Mouse (Mus musculus) limb, embryonic 12.5 days (tissue): Measurements from ENCODE around the gene Ube2c. TPM values are rescaled to one million over a fixed set of nuclear protein-coding genes. Genes with fewer than 3 reads are reported as not detected.

Experiments
- ATAC-seq: fragments of 200-750 bp; cut with Nextera tagmentation; 2 replicates; pipeline ENCODE4 v1.8.0; 2017; ENCODE audit warnings: low read depth, moderate TSS enrichment; ENCODE audit not compliant: insufficient number of reproducible peaks, insufficient read depth, low FRiP score, low TSS enrichment
- H3K27ac ChIP-seq: fragments of 300-500 bp; sonication (generic); 2 replicates; pipeline ENCODE4 v1.5.1; 2016; ENCODE audit warnings: mild to moderate bottlenecking, moderate library complexity
- H3K27me3 ChIP-seq: fragments of 300-500 bp; sonication (generic); 2 replicates; pipeline ENCODE4 v1.6.1; 2016; ENCODE audit warnings: mild to moderate bottlenecking, moderate library complexity
- H3K36me3 ChIP-seq: fragments of 300-500 bp; sonication (generic); 2 replicates; pipeline ENCODE4 v1.6.1; 2016; ENCODE audit warnings: mild to moderate bottlenecking, moderate library complexity
- H3K4me1 ChIP-seq: fragments of 300-500 bp; sonication (generic); replicated peaks from 2 replicates; pipeline ENCODE4 v1.6.1; 2016
- H3K4me2 ChIP-seq: fragments of 300-500 bp; sonication (generic); 2 replicates; pipeline ENCODE4 v1.6.1; 2016; ENCODE audit warnings: mild to moderate bottlenecking, moderate library complexity
- H3K4me3 ChIP-seq: fragments of 300-500 bp; sonication (generic); replicated peaks from 2 replicates; pipeline ENCODE4 v1.5.1; 2016; ENCODE audit warnings: mild to moderate bottlenecking
- H3K9ac ChIP-seq: fragments of 300-500 bp; sonication (generic); replicated peaks from 2 replicates; pipeline ENCODE4 v1.6.1; 2016; ENCODE audit warnings: mild to moderate bottlenecking, moderate library complexity
- H3K9me3 ChIP-seq: fragments of 300-500 bp; sonication (generic); 2 replicates; pipeline ENCODE4 v1.6.1; 2016; ENCODE audit warnings: mild to moderate bottlenecking, moderate library complexity
- WGBS: fragments of 180-500 bp; shearing (Covaris S2); methylation state at CpG from one replicate; pipeline ENCODE4 v1.1.7; 2016; 5-methylcytosine and 5-hydroxymethylcytosine counted together
- polyA plus RNA-seq: library from polyadenylated mRNA; unstranded; fragments of >200 nt; fragmentation: Nextera tagmentation; extraction: Ambion mirVana; gene quantifications from 2 replicates; pipeline ENCODE4 v1.2.1, GENCODE M21; 2016

Ube2c gene
- polyA plus RNA-seq, 1 experiment from 2014 or later: 599 TPM

DNA sequence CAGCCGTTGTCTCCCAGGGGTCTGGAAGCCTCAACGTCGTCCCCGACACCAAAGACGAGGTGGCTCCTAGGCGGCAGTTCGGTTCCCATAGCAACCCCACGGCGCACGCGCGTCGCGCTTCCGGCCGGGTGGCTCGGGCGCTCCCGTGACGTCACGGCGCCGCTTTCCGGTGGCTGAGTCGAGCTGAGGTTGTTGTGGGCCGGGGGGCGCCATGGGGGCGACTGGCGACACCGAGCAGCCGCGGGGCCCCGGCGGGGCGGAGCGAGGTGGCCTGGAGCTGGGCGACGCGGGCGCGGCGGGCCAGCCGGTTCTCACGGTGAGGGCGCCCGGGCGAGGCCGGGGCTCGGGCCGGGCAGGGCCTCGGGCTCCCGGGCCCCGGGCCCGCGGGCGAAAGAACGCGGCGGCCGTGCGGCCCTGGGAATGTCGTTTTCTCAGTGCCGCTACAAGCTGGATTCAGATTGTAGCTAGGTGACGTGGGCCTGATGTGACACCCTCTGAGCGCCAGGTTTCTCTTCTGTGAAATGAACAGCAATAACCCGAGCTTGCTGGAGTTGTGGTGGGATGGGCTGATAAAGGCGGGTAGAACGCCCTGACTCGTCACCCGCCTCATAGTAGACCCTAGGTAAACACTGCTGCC is 23.7 kb upstream of the Ube2c start, which contains the start of the genes Wfdc3 and Dnttip1:
Gene Wfdc3 (minus strand): TSS at position 89 of the 637 bp plus-strand sequence.
Gene Dnttip1 (plus strand): TSS at position 141 of the 637 bp plus-strand sequence.
- peak within 1 kb of the TSS; percentile 66; the same call in 1 of the 2 replicates for H3K27ac ChIP-seq
- H3K4me1 ChIP-seq: peaks cover 19% of the 10 kb centered on the region
- ATAC-seq: peak; percentile 75
- peak within 1 kb of the TSS; percentile 91 for H3K9ac ChIP-seq
- no peaks in the 10 kb centered on the region for H3K27me3 ChIP-seq
- H3K4me3 ChIP-seq: peak within 1 kb of the TSS; percentile 94
- H3K9me3 ChIP-seq: no peaks in the 10 kb centered on the region
- under 1% methylated on average over 70 of the region's 70 CpGs for WGBS
- H3K4me2 ChIP-seq: peak within 1 kb of the TSS; percentile 90
- H3K36me3 ChIP-seq: peaks cover 36% of the 10 kb centered on the region

- no peak overlapping the region for H3K27ac ChIP-seq
- H3K27me3 ChIP-seq: no peaks in the 10 kb centered on the region
- 55% methylated on average over 8 of the region's 8 CpGs for WGBS
- H3K4me2 ChIP-seq: peak overlapping the region; percentile 90
- peak overlapping the region; percentile 91 for H3K9ac ChIP-seq
- H3K4me1 ChIP-seq: peaks cover 19% of the 10 kb centered on the region
- peaks cover 43% of the 10 kb centered on the region for H3K36me3 ChIP-seq
- no peak for ATAC-seq
- H3K4me3 ChIP-seq: peak overlapping the region; percentile 94
- H3K9me3 ChIP-seq: no peaks in the 10 kb centered on the region
Observed at GRCm38 (mm10) chr2:164746693-164747092, 23.0 kb upstream of the Ube2c start.

DNA sequence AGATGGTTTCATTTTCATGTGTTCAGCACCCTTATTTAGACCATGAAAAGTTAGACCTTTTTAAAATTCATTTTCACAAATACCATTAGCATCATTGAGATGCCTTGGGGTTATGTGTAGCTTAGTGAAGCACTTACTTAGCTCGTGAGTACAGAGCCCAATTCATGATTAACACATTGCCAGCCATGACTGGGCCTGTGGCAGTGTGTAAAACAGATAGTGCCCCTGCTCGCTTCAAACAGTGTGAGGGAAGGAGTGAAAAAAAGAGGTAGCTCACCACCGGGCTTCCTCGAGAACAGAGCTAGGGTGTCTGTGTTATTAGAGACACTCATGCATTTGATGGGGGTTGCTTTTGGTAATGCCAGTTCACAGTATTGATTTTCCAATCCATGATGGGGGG is 21.5 kb upstream of the Ube2c start:
- H3K27ac ChIP-seq: no peak overlapping the region
- no peak overlapping the region for H3K4me3 ChIP-seq
- H3K4me2 ChIP-seq: no peak overlapping the region
- WGBS: 86% methylated on average over 4 of the region's 4 CpGs
- no peak for ATAC-seq
- H3K27me3 ChIP-seq: no peaks in the 10 kb centered on the region
- H3K4me1 ChIP-seq: peaks cover 19% of the 10 kb centered on the region
- no peak overlapping the region for H3K9ac ChIP-seq
- H3K36me3 ChIP-seq: peaks cover 58% of the 10 kb centered on the region
- no peaks in the 10 kb centered on the region for H3K9me3 ChIP-seq

DNA sequence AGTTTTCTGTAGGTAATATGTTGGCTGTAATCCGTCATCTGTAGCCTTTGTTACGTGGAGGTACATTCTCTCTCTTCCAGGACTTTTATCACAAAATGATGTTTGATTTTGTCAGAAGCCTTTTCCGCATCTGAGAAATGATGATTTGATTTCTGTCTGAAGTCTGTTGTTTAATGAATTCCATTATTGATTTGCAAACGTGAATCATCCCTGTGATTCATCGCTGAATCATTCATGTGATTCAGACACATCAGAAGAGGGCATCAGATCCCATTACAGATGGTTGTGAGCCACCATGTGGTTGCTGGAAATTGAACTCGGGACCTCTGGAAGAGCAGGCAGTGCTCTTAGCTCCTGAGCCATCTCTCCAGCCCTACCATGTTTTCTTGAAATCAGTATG is 20.7 kb upstream of the Ube2c start:
- Histone ChIP-seq H3K27me3 (no peaks in the 10 kb centered on the region), H3K4me1 (peaks cover 19% of the 10 kb centered on the region), H3K27ac (no peak overlapping the region), H3K9ac (no peak overlapping the region), H3K4me2 (no peak overlapping the region), H3K4me3 (no peak overlapping the region), H3K36me3 (peaks cover 66% of the 10 kb centered on the region), H3K9me3 (no peaks in the 10 kb centered on the region)
- no peak for ATAC-seq
- WGBS: 92% methylated on average over 6 of the region's 6 CpGs

DNA sequence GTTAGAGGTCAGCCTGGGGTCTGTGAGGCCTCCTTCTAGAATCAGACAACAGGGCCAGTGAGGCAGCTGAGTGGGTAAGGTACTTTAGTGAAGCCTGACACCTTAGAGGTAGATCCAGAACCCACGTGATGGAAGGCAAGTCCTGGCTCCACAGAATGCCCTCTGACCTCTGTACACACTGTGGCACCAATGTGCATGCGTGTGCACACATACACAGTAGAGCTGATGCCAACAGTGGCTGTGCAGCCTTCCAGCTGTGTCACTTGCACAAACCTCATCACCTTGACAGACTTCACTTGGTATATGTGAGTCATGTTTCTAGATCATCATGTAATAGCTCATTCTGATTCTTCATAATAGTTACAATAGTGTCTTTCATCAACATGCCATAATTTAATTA is 17.2 kb upstream of the Ube2c start:
- Histone ChIP-seq H3K4me1 (0 out of 2 replicates have a peak, but pooled peaks cover 3% of the 10 kb centered on the region), H3K4me3 (no peak overlapping the region), H3K9ac (no peak overlapping the region), H3K27ac (no peak overlapping the region), H3K4me2 (no peak overlapping the region), H3K36me3 (peaks cover 97% of the 10 kb centered on the region), H3K27me3 (no peaks in the 10 kb centered on the region), H3K9me3 (no peaks in the 10 kb centered on the region)
- 94% methylated on average over 2 of the region's 2 CpGs for WGBS
- no peak for ATAC-seq

GRCm38 (mm10) chr2:164754105-164754504 is 15.6 kb upstream of the Ube2c start:
- H3K27ac ChIP-seq: no peak overlapping the region
- H3K4me2 ChIP-seq: no peak overlapping the region
- H3K4me1 ChIP-seq: no peaks in the 10 kb centered on the region
- H3K9me3 ChIP-seq: no peaks in the 10 kb centered on the region
- no peak for ATAC-seq
- WGBS: 87% methylated on average over 11 of the region's 11 CpGs
- no peak overlapping the region for H3K9ac ChIP-seq
- no peaks in the 10 kb centered on the region for H3K27me3 ChIP-seq
- no peak overlapping the region for H3K4me3 ChIP-seq
- H3K36me3 ChIP-seq: peaks cover 97% of the 10 kb centered on the region

GRCm38 (mm10) chr2:164754800-164755199 is 14.9 kb upstream of the Ube2c start:
- H3K9ac ChIP-seq: no peak overlapping the region
- H3K27me3 ChIP-seq: no peaks in the 10 kb centered on the region
- 83% methylated on average over 2 of the region's 2 CpGs for WGBS
- H3K27ac ChIP-seq: no peak overlapping the region
- H3K36me3 ChIP-seq: peaks cover 99% of the 10 kb centered on the region
- H3K4me2 ChIP-seq: no peak overlapping the region
- no peak for ATAC-seq
- H3K4me1 ChIP-seq: no peaks in the 10 kb centered on the region
- no peak overlapping the region for H3K4me3 ChIP-seq
- H3K9me3 ChIP-seq: no peaks in the 10 kb centered on the region

- H3K36me3 ChIP-seq: peaks cover 99% of the 10 kb centered on the region
- H3K4me2 ChIP-seq: no peak overlapping the region
- ATAC-seq: no peak
- H3K4me1 ChIP-seq: no peaks in the 10 kb centered on the region
- H3K27ac ChIP-seq: no peak overlapping the region
- no peaks in the 10 kb centered on the region for H3K9me3 ChIP-seq
- H3K4me3 ChIP-seq: no peak overlapping the region
- H3K27me3 ChIP-seq: no peaks in the 10 kb centered on the region
- 87% methylated on average over 11 of the region's 11 CpGs for WGBS
- H3K9ac ChIP-seq: no peak overlapping the region
Observed at GRCm38 (mm10) chr2:164757841-164758240, 11.9 kb upstream of the Ube2c start.

GRCm38 (mm10) chr2:164758692-164759091 is 11.0 kb upstream of the Ube2c start:
- no peak for ATAC-seq
- H3K36me3 ChIP-seq: peaks cover 99% of the 10 kb centered on the region

DNA sequence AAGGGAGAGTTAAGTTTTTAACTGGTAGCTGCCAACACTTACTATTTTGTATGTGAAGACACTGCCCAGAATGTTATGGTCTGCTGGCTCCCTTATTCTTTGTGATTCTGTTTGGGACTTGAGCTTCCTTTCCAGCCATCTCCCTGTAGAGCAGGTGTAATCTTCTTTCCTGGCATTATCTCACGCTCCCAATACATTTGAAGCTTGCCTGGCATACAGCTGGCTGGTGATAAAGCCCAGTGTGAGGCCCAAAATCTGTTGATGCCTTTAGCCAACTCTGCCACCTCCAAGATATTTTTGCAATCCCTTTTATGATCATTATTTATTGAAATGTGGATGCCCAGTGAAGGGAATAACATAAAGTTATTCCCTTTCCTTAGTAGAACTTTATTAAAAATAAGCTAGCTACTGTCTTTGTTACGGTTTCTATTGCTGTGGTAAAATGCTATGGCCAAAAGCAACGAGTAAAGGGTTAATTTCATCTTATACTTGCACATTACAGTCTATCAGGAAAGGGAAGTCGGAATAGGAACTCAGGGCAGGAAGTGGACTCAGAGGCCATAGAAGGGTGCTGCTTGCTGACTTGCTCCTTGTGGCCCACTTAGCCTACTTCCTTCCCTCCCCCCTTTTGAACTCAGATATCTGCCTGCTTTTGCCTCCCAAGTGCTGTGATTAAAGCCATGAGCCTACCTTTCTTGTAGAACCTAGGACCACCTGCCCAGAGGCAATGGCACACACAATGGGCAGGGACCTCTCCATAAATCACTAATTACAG is 9.5 kb upstream of the Ube2c start:
- Histone ChIP-seq H3K27ac (no peak overlapping the region), H3K9ac (no peak overlapping the region), H3K27me3 (no peaks in the 10 kb centered on the region), H3K4me1 (no peaks in the 10 kb centered on the region), H3K36me3 (peaks cover 94% of the 10 kb centered on the region), H3K9me3 (no peaks in the 10 kb centered on the region), H3K4me2 (no peak overlapping the region), H3K4me3 (no peak overlapping the region)
- no peak for ATAC-seq
- 90% methylated on average over 4 of the region's 4 CpGs for WGBS

More at GRCm38 (mm10) chr2:164758692-164759091, 11.0 kb upstream of the Ube2c start:
- no peaks in the 10 kb centered on the region for H3K4me1 ChIP-seq
- no peak overlapping the region for H3K4me2 ChIP-seq
- 63% methylated on average over 1 of the region's 1 CpGs for WGBS
- no peaks in the 10 kb centered on the region for H3K9me3 ChIP-seq
- no peaks in the 10 kb centered on the region for H3K27me3 ChIP-seq
- no peak overlapping the region for H3K27ac ChIP-seq
- H3K4me3 ChIP-seq: no peak overlapping the region
- no peak overlapping the region for H3K9ac ChIP-seq

GRCm38 (mm10) chr2:164761502-164761901 is 8.2 kb upstream of the Ube2c start:
- Histone ChIP-seq H3K36me3 (peaks cover 94% of the 10 kb centered on the region), H3K9ac (no peak overlapping the region), H3K4me2 (no peak overlapping the region), H3K27ac (no peak overlapping the region), H3K4me3 (no peak overlapping the region), H3K27me3 (no peaks in the 10 kb centered on the region), H3K4me1 (no peaks in the 10 kb centered on the region), H3K9me3 (no peaks in the 10 kb centered on the region)
- no peak for ATAC-seq
- WGBS: 94% methylated on average over 2 of the region's 2 CpGs
